ENCODE assay signal across 12 mouse cellular contexts in the genomic region with DNA sequence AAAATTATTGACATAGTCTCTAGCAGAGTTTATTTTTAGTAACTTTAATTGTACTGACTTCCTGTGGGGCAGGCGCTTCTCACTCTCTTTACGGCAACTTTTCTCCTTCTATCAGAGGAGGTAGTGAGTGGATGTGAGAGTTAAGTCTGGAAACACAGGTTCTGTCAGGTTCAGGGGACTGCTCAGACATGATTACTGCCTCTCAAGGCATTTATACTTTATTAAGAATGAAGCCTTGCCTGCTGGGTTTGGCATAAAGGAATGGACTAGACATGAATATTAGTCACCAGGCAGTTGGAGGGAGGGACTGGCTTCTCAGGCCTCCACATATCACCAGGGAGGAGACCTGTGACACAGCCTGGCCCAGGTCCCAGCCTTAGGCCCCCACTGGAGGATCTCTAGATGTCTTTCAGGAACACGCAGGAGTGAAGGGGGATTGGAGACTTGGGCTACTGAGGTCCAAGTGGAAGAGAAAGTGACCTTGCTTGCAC. TPM values are rescaled to one million over a fixed set of nuclear protein-coding genes. Genes with fewer than 3 reads are reported as not detected.
DNase-seq lines count a peak whose midpoint lies in the region; ATAC-seq and TF ChIP-seq lines count a peak whose summit lies in the region.
"Had no signal": no experiment of that assay in that cellular context is flagged by ENCODE, and none has a peak within 500 bp of the region (broad histone marks: within the 10 kb centered on the region; RNA-seq: fewer than 3 reads in every experiment).

No protein-coding gene starts in this region.

- H3K36me3 ChIP-seq in midbrain, embryonic 12.5 days, result no peaks in the 10 kb centered on the region
- no peaks in the 10 kb centered on the region for H3K36me3 ChIP-seq in midbrain, postnatal 0 days (ENCODE audit: insufficient read depth, low read length)
- no peaks in the 10 kb centered on the region for H3K36me3 ChIP-seq in stomach, embryonic 14.5 days (ENCODE audit: control insufficient read depth, insufficient read depth, low read length)

- no peak for TF ChIP-seq CTCF in midbrain, postnatal 0 days (IDR thresholded peaks at IDR 0.05)
- no peak for TF ChIP-seq CTCF in gastrocnemius, adult 2 months (IDR thresholded peaks at IDR 0.05)

- peak; percentile 89 for DNase-seq in heart, adult 11 months
- DNase-seq in heart, adult 9 months (ENCODE audit: low spot score in 2 of 2), result no peak
- no peak for DNase-seq in midbrain, postnatal 0 days (ENCODE audit: low spot score)
- peak; percentile 40 for DNase-seq in gonadal fat pad, adult 2 months (ENCODE audit: low read depth)
- DNase-seq in embryo, embryonic 10 days (ENCODE audit: low spot score), result no peak
- DNase-seq in gastrocnemius, adult 2 months, result no peak
- DNase-seq: adrenal gland, postnatal 10 days; lung, postnatal 4 days had no signal

- intact Hi-C loops in gastrocnemius, adult 2 months (cut with DNase I), result no loop called here

- 0 out of 2 replicates have a peak overlapping the region, but pooled peaks have one; percentile 4 for H3K27ac ChIP-seq in midbrain, embryonic 12.5 days (replicated peaks)
- no peak overlapping the region for H3K27ac ChIP-seq in midbrain, postnatal 0 days (ENCODE audit: low read depth, low read length)
- peak overlapping the region; percentile 44; the same call in 1 of the 2 replicates for H3K27ac ChIP-seq in stomach, embryonic 14.5 days (ENCODE audit: low read length)
- no peak overlapping the region for H3K27ac ChIP-seq in gastrocnemius, adult 2 months

- 81% methylated on average over 3 of the region's 3 CpGs for WGBS in midbrain, embryonic 12.5 days
- 70% methylated on average over 3 of the region's 3 CpGs for WGBS in midbrain, postnatal 0 days
- WGBS in stomach, embryonic 14.5 days, result 59% methylated on average over 3 of the region's 3 CpGs

- H3K4me1 ChIP-seq in midbrain, embryonic 12.5 days, result peaks cover 19% of the 10 kb centered on the region
- peaks cover 3% of the 10 kb centered on the region; the same call in 1 of the 2 replicates for H3K4me1 ChIP-seq in midbrain, postnatal 0 days (ENCODE audit: insufficient read depth, low read length)
- peaks cover 11% of the 10 kb centered on the region for H3K4me1 ChIP-seq in stomach, embryonic 14.5 days (ENCODE audit: control insufficient read depth, insufficient read depth, low read length)

- no peak overlapping the region for H3K9ac ChIP-seq in midbrain, embryonic 12.5 days (replicated peaks)
- no peak overlapping the region for H3K9ac ChIP-seq in midbrain, postnatal 0 days (replicated peaks; ENCODE audit: low read length, poor library complexity, severe bottlenecking)
- no peak overlapping the region for H3K9ac ChIP-seq in stomach, embryonic 14.5 days (replicated peaks; ENCODE audit: low read depth, low read length)

- no peak overlapping the region for H3K4me2 ChIP-seq in midbrain, embryonic 12.5 days (replicated peaks)
- no peak overlapping the region for H3K4me2 ChIP-seq in midbrain, postnatal 0 days (ENCODE audit: low read depth, low read length, poor library complexity, severe bottlenecking)
- no peak overlapping the region for H3K4me2 ChIP-seq in stomach, embryonic 14.5 days (replicated peaks; ENCODE audit: low read depth, low read length)

- H3K27me3 ChIP-seq in midbrain, embryonic 12.5 days, result no peaks in the 10 kb centered on the region
- H3K27me3 ChIP-seq in midbrain, postnatal 0 days (ENCODE audit: insufficient read depth, low read length), result no peaks in the 10 kb centered on the region
- no peaks in the 10 kb centered on the region for H3K27me3 ChIP-seq in stomach, embryonic 14.5 days (ENCODE audit: control insufficient read depth, insufficient read depth, low read length)
- H3K27me3 ChIP-seq: CH12.LX had no signal

- no peak overlapping the region for H3K4me3 ChIP-seq in midbrain, embryonic 12.5 days
- H3K4me3 ChIP-seq in midbrain, postnatal 0 days (ENCODE audit: low read depth, low read length), result no peak overlapping the region
- no peak overlapping the region for H3K4me3 ChIP-seq in stomach, embryonic 14.5 days (ENCODE audit: low read depth, low read length)
- H3K4me3 ChIP-seq in gastrocnemius, adult 2 months, result no peak overlapping the region

- ATAC-seq in midbrain, embryonic 12.5 days (ENCODE audit: low FRiP score, low read depth), result no peak
- no peak for ATAC-seq in midbrain, postnatal 0 days (ENCODE audit: low FRiP score)
- ATAC-seq in stomach, embryonic 14.5 days (ENCODE audit: insufficient number of reproducible peaks, insufficient read depth, low FRiP score, low read depth), result no peak

- no peaks in the 10 kb centered on the region for H3K9me3 ChIP-seq in midbrain, embryonic 12.5 days
- no peaks in the 10 kb centered on the region for H3K9me3 ChIP-seq in midbrain, postnatal 0 days (ENCODE audit: low read length)
- H3K9me3 ChIP-seq in stomach, embryonic 14.5 days (ENCODE audit: control insufficient read depth, low read depth, low read length), result no peaks in the 10 kb centered on the region

RNA-seq across cellular contexts. Expression of gene Tmem178, which starts 58.2 kb away (rescaled TPM):
- 23.4 and 23.5 TPM in 2 replicates for polyA plus RNA-seq in midbrain, embryonic 12.5 days (2016; fragmentation: Nextera tagmentation; extraction: Ambion mirVana)
- total RNA-seq in midbrain, postnatal 0 days (2014; rRNA removed), result 21.9 and 26.5 TPM in 2 replicates
- 18.9 and 20.1 TPM in 2 replicates for polyA plus RNA-seq in midbrain, postnatal 0 days (2015; fragmentation: Nextera tagmentation; extraction: Ambion mirVana)
- polyA plus RNA-seq in gonadal fat pad, adult 2 months (2012; rRNA removed), result 0.56 and 0.80 TPM in 2 replicates
- 4.5 and 5.6 TPM in 2 replicates for polyA plus RNA-seq in stomach, embryonic 14.5 days (2014; fragmentation: Nextera tagmentation; extraction: Ambion mirVana)
- total RNA-seq in gastrocnemius, adult 2 months (2021), result under 1 TPM; 0.25 to 0.28 TPM
- total RNA-seq: CH12.LX; hematopoietic stem cell, adult 5-6 weeks had no signal

Comparison
In these comparisons a context has a peak if more than half of its experiments do, and no peak if none do; other contexts are left out.
1. DNase-seq: peak in heart, adult 11 months (single experiment) and gonadal fat pad, adult 2 months (single experiment); none in heart, adult 9 months (0 of 2), midbrain, postnatal 0 days (single experiment), embryo, embryonic 10 days (single experiment) and gastrocnemius, adult 2 months (single experiment).
2. H3K27ac ChIP-seq: peak in midbrain, embryonic 12.5 days (single experiment) and stomach, embryonic 14.5 days (single experiment); none in midbrain, postnatal 0 days (single experiment) and gastrocnemius, adult 2 months (single experiment).